Mouse (Mus musculus) limb, embryonic 14.5 days (tissue): ENCODE results near the gene Tmem144. TPM values are rescaled to one million over a fixed set of nuclear protein-coding genes. Genes with fewer than 3 reads are reported as not detected.

Experiments
- ATAC-seq: fragments of 200-750 bp; cut with Nextera tagmentation; 2 replicates; pipeline ENCODE4 v1.8.0; 2017; ENCODE audit warnings: low read depth, moderate number of reproducible peaks, moderate TSS enrichment; ENCODE audit not compliant: low FRiP score
- DNase-seq: peaks from one replicate; pipeline ENCODE4 v3.0.0-alpha.2; 2015; ENCODE audit warnings: low spot score
- H3K27ac ChIP-seq: fragments of 300-500 bp; sonication (generic); replicated peaks from 2 replicates; pipeline ENCODE4 v1.5.1; 2014; ENCODE audit warnings: low read depth, mild to moderate bottlenecking, low read length, moderate library complexity, mixed read lengths
- H3K27me3 ChIP-seq: fragments of 300-500 bp; sonication (generic); 2 replicates; pipeline ENCODE4 v1.6.1; 2014; ENCODE audit warnings: low read length, mixed read lengths; ENCODE audit not compliant: control insufficient read depth, insufficient read depth
- H3K36me3 ChIP-seq: fragments of 300-500 bp; sonication (generic); 2 replicates; pipeline ENCODE4 v1.6.1; 2014; ENCODE audit warnings: mild to moderate bottlenecking, low read length, moderate library complexity, mixed read lengths; ENCODE audit not compliant: control insufficient read depth, insufficient read depth
- H3K4me1 ChIP-seq: fragments of 300-500 bp; sonication (generic); 2 replicates; pipeline ENCODE4 v1.6.1; 2014; ENCODE audit warnings: antibody characterized with exemption, low read length, mixed read lengths; ENCODE audit not compliant: control insufficient read depth, insufficient read depth
- H3K4me2 ChIP-seq: fragments of 300-500 bp; sonication (generic); replicated peaks from 2 replicates; pipeline ENCODE4 v1.6.1; 2014; ENCODE audit warnings: low read depth, mild to moderate bottlenecking, low read length, moderate library complexity; ENCODE audit not compliant: severe bottlenecking
- H3K4me3 ChIP-seq: fragments of 300-500 bp; sonication (generic); replicated peaks from 2 replicates; pipeline ENCODE4 v1.5.1; 2014; ENCODE audit warnings: low read length
- H3K9ac ChIP-seq: fragments of 300-500 bp; sonication (generic); 2 replicates; pipeline ENCODE4 v1.6.1; 2014; ENCODE audit warnings: mild to moderate bottlenecking, low read depth, low read length, moderate library complexity; ENCODE audit not compliant: severe bottlenecking
- H3K9me3 ChIP-seq: fragments of 300-500 bp; sonication (generic); 2 replicates; pipeline ENCODE4 v1.6.1; 2016; ENCODE audit warnings: low read length; ENCODE audit not compliant: control insufficient read depth
- POLR2A ChIP-seq: fragments of 200-500 bp; IDR thresholded peaks from 2 replicates; pipeline ENCODE4 v1.8.0; 2012; ENCODE audit warnings: inconsistent platforms, mild to moderate bottlenecking, moderate library complexity, borderline replicate concordance; ENCODE audit not compliant: insufficient read depth, insufficient read length; ENCODE audit errors: extremely low read depth
- WGBS: fragments of 180-500 bp; shearing (Covaris S2); extraction: QIAGEN DNeasy Blood & Tissue Kit; methylation state at CpG from one replicate; pipeline ENCODE4 v1.1.7; 2014; 5-methylcytosine and 5-hydroxymethylcytosine counted together
- polyA plus RNA-seq, 2 experiments: library from polyadenylated mRNA; depleted of rRNA in 1 of 2; stranded (reverse) in 1 of 2; unstranded in 1 of 2; fragments of >200 nt; fragmentation: Nextera tagmentation in 1 of 2; extraction: Ambion mirVana in 1 of 2; gene quantifications; 2 replicates each; pipeline versions ENCODE4 v1.2.1 to v1.2.3; 2012 to 2014

Gene Tmem144
- polyA plus RNA-seq, 2 experiments, result 1.2 to 3.3 TPM

DNA sequence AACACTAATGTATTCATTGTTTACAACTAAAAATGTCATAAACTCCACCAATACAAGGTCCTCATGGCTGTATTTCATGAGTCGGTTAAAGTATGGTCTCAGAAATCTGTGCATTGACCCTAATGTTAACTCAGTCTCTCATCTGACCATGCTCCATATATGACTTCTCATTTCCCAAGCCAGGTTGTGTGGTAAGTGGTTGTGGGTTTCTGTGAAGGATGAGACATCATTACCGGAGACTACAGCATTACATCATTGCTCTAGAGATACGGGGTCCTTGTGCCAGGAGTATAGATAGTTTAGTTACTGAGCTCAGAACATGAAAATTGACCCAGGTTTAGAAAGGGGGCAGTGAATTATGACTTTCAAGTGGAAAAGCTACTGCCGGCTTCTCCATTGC, 63.0 kb downstream of the Tmem144 start:
- Histone ChIP-seq H3K27ac (no peak overlapping the region; the same call in 1 of the 2 replicates), H3K4me3 (no peak overlapping the region), H3K36me3 (no peaks in the 10 kb centered on the region), H3K9me3 (no peaks in the 10 kb centered on the region), H3K4me1 (no peaks in the 10 kb centered on the region), H3K9ac (no peak overlapping the region), H3K27me3 (no peaks in the 10 kb centered on the region), H3K4me2 (no peak overlapping the region)
- DNase-seq (no peak), ATAC-seq (no peak)
- WGBS, result 58% methylated on average over 4 of the region's 4 CpGs
- no peak for TF ChIP-seq POLR2A

DNA sequence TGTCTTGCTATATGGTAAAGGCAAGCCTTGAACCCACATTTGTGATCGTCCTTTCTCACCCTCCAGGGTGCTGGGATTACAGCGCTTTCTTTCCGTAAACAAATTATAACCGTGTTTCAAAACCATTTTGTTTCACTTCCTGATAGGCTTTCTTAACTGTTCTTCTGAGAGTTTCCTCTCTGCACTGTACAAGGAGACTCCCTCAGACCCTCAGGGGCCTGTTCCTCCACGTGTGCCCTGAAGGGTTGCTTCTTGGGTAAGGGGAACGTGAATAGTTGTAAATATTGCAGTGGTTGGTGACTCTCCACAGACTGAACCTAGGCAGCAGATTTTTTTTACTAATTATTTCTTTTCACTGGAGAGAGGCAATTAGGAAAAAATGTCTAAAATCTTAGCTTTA, 63.6 kb downstream of the Tmem144 start:
- Histone ChIP-seq H3K36me3 (no peaks in the 10 kb centered on the region), H3K4me2 (no peak overlapping the region), H3K27ac (no peak overlapping the region), H3K27me3 (no peaks in the 10 kb centered on the region), H3K4me3 (no peak overlapping the region), H3K4me1 (no peaks in the 10 kb centered on the region), H3K9ac (no peak overlapping the region), H3K9me3 (no peaks in the 10 kb centered on the region)
- ATAC-seq, result no peak
- DNase-seq, result no peak
- 52% methylated on average over 6 of the region's 6 CpGs for WGBS
- TF ChIP-seq POLR2A, result no peak

GRCm38 (mm10) chr3:79784362-79784736, 68.2 kb downstream of the Tmem144 start:
- Histone ChIP-seq H3K9me3 (no peaks in the 10 kb centered on the region), H3K9ac (no peak overlapping the region), H3K27ac (no peak overlapping the region), H3K27me3 (no peaks in the 10 kb centered on the region), H3K4me2 (peak overlapping the region; percentile 20), H3K4me3 (no peak overlapping the region), H3K4me1 (no peaks in the 10 kb centered on the region), H3K36me3 (no peaks in the 10 kb centered on the region)
- TF ChIP-seq POLR2A, result no peak
- DNase-seq, result no peak
- no peak for ATAC-seq
- WGBS, result 6% methylated on average over 11 of the region's 11 CpGs

GRCm38 (mm10) chr3:79783630-79784361, 68.8 kb downstream of the Tmem144 start:
- ATAC-seq, result no peak
- Histone ChIP-seq H3K36me3 (no peaks in the 10 kb centered on the region), H3K4me3 (no peak overlapping the region), H3K27me3 (no peaks in the 10 kb centered on the region), H3K4me1 (no peaks in the 10 kb centered on the region), H3K4me2 (peak overlapping the region; percentile 20), H3K9ac (no peak overlapping the region), H3K27ac (no peak overlapping the region), H3K9me3 (no peaks in the 10 kb centered on the region)
- no peak for TF ChIP-seq POLR2A
- WGBS, result 17% methylated on average over 10 of the region's 10 CpGs
- peak; percentile 9 for DNase-seq

GRCm38 (mm10) chr3:79772701-79773100, 79.9 kb downstream of the Tmem144 start:
- TF ChIP-seq POLR2A, result no peak
- H3K27ac ChIP-seq, result no peak overlapping the region
- 66% methylated on average over 2 of the region's 2 CpGs for WGBS
- no peaks in the 10 kb centered on the region for H3K27me3 ChIP-seq
- no peak for ATAC-seq
- H3K9ac ChIP-seq, result no peak overlapping the region
- H3K4me3 ChIP-seq, result no peak overlapping the region
- H3K4me1 ChIP-seq, result no peaks in the 10 kb centered on the region
- no peak overlapping the region for H3K4me2 ChIP-seq
- H3K36me3 ChIP-seq, result no peaks in the 10 kb centered on the region
- no peaks in the 10 kb centered on the region for H3K9me3 ChIP-seq
- DNase-seq, result no peak

Other genes starting within 250 kb of the Tmem144 start
- 15.7 and 18.7 TPM in 2 replicates for gene 4930579G24Rik, start 223.7 kb downstream of the Tmem144 start, polyA plus RNA-seq (2012; rRNA removed)
- 24.7 and 26.8 TPM in 2 replicates for gene 4930579G24Rik, start 223.7 kb downstream of the Tmem144 start, polyA plus RNA-seq (2014; fragmentation: Nextera tagmentation; extraction: Ambion mirVana)
- gene Etfdh, start 223.3 kb downstream of the Tmem144 start, polyA plus RNA-seq (2012; rRNA removed), result 32.5 and 37.5 TPM in 2 replicates
- 51.7 and 54.1 TPM in 2 replicates for gene Etfdh, start 223.3 kb downstream of the Tmem144 start, polyA plus RNA-seq (2014; fragmentation: Nextera tagmentation; extraction: Ambion mirVana)
- 0.51 and 1.0 TPM in 2 replicates for gene Rxfp1, start 114.9 kb downstream of the Tmem144 start, polyA plus RNA-seq (2012; rRNA removed)
- 0.08 and 0.25 TPM in 2 replicates for gene Rxfp1, start 114.9 kb downstream of the Tmem144 start, polyA plus RNA-seq (2014; fragmentation: Nextera tagmentation; extraction: Ambion mirVana)
- 9.5 and 9.6 TPM in 2 replicates for gene Fam198b, start 31.8 kb upstream of the Tmem144 start, polyA plus RNA-seq (2012; rRNA removed)
- 6.5 and 8.1 TPM in 2 replicates for gene Fam198b, start 31.8 kb upstream of the Tmem144 start, polyA plus RNA-seq (2014; fragmentation: Nextera tagmentation; extraction: Ambion mirVana)